Mouse (Mus musculus) heart, postnatal 0 days (tissue): ENCODE measurements around the gene Dmrt1.

Experiments used
- CTCF ChIP-seq: IDR thresholded peaks from 2 replicates; pipeline ENCODE4 v1.5.1; 2016; ENCODE audit warnings: antibody characterized with exemption, control low read depth, low read depth
- EP300 ChIP-seq: IDR thresholded peaks from 2 replicates; pipeline ENCODE4 v1.6.1; 2016; ENCODE audit warnings: antibody characterized with exemption, low read depth

- TF ChIP-seq CTCF (no peak), EP300 (no peak)
These were observed 20.3 kb downstream of the Dmrt1 start for GRCm38 (mm10) chr19:25525726-25526125.
